Mouse (Mus musculus) spleen, adult 2 months (tissue): ENCODE data around the gene Emc3.

Experiments
- CTCF ChIP-seq: fragments of 200-500 bp; IDR thresholded peaks from 2 replicates; pipeline ENCODE4 v1.5.1; 2011; ENCODE audit warnings: mild to moderate bottlenecking, inconsistent platforms; ENCODE audit not compliant: insufficient read depth, insufficient read length, insufficient replicate concordance; ENCODE audit errors: extremely low read depth
- POLR2A ChIP-seq: fragments of 200-500 bp; IDR thresholded peaks from 2 replicates; pipeline ENCODE4 v1.6.1; 2011; ENCODE audit warnings: low read depth, low read length, inconsistent platforms

DNA sequence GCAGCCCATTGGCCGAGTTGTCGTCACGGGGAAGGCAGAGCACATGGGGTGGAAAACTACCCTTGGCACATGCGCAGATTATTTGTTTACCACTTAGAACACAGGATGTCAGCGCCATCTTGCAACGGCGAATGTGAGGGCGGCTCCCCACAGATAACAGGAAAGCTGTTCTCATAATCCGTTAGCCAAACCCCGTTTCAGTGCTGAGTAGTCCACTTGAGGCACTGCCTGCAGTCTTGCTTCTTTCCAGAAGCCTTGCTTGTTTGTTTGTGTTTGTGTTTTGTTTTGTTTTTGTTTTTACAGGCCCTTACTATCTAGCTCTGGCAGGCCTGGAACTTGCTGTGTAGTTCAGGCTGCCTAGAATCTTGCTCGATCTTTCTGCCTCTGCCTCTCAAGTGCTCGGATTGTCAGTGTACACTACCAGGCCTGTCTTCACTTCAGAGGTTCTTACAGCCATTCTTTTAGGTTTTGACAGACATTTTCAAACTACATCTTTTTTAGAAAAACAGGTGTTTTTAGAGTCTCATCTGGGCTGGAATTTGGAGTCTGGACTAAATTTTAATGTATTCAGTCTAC, 12.5 kb upstream of the Emc3 start:
- TF ChIP-seq POLR2A (no peak), CTCF (no peak)
